Mouse (Mus musculus) splenic B cell, adult 2 months (primary cell): ENCODE results near the gene Krt42.
"Not testable (repeated sequence)": the region's sequence is repeated elsewhere in the genome, so short reads cannot be mapped to it uniquely, and the experiment has no call there.

Experiments used
- DNase-seq: peaks from one replicate; pipeline ENCODE4 v3.0.0-alpha.2; 2011; ENCODE audit warnings: low read depth, low spot score
- H3K27me3 ChIP-seq: 2 replicates; pipeline ENCODE4 v1.6.1; 2012; ENCODE audit warnings: mild to moderate bottlenecking, low read length, moderate library complexity, mixed read lengths; ENCODE audit not compliant: control insufficient read depth, poor library complexity, insufficient read depth, severe bottlenecking
- H3K36me3 ChIP-seq: 2 replicates; pipeline ENCODE4 v1.6.1; 2012; ENCODE audit warnings: mild to moderate bottlenecking, low read length, moderate library complexity, mixed read lengths; ENCODE audit not compliant: control insufficient read depth, poor library complexity, insufficient read depth, severe bottlenecking

Krt42 gene

DNA sequence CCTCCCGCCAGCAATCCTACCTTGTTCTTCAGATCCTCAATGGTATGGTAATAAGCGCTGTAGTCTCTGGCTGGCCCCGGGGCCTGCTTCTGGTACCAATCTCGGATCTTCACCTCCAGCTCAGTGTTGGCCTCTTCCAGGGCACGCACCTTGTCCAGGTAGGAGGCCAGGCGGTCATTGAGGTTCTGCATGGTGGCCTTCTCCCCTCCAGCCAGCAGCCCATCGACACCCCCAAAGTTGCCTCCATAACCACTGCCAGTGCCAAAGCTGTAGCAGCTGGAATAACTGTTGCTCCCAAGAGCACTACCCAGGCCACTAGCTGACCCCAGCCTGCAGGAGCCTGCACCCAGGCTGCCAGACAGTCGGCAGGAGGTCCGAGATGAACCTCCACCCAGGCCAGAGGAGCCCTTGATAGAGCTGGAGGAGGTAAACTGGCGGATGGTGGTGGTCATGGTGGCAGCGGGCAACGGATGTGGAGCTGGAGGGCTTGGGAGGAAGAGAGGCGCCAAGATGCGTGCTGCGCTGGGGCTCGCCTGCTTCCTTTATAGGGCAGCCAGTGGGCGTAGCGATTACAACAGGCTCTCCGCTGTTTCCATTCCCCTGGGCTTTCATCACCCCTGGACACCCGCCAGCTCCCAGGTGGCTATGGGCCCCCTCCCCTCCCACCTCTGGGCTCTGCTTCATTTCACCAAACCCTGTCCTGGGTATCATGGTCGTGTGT, 9.0 kb downstream of the Krt42 start, which contains the start of gene Krt17:
Gene Krt17 (minus strand): TSS at position 516 of the 721 bp plus-strand sequence.
- no peak for DNase-seq
- Histone ChIP-seq H3K36me3 (no peaks in the 10 kb centered on the region), H3K27me3 (no peaks in the 10 kb centered on the region)

GRCm38 (mm10) chr11:100259079-100259478, 10.6 kb downstream of the Krt42 start:
- no peaks in the 10 kb centered on the region for H3K27me3 ChIP-seq
- no peak for DNase-seq
- H3K36me3 ChIP-seq = no peaks in the 10 kb centered on the region

- no peaks in the 10 kb centered on the region for H3K36me3 ChIP-seq
- no peaks in the 10 kb centered on the region for H3K27me3 ChIP-seq
- no peak for DNase-seq
Observed at GRCm38 (mm10) chr11:100257967-100258366, 11.7 kb downstream of the Krt42 start.

DNA sequence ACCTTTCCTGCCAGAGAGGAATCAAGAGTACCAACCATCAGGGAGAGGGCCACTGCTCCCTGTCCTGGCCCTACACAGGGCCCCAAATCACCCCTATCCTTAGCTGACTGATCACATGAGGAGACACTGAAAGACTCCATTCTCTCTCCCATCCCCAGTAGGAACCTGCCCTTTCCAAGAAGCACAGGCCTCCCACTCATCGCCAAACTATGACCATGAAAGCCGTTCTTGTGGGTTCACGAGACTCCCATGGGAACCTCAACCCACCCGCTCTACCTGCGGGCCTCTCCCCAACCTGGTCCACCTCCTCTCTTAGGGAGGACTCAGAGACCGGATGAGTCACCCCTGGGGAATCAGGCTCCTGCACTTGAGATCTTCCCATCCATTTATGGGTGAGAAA, 14.2 kb downstream of the Krt42 start:
- Histone ChIP-seq H3K36me3 (no peaks in the 10 kb centered on the region), H3K27me3 (no peaks in the 10 kb centered on the region)
- DNase-seq = no peak

DNA sequence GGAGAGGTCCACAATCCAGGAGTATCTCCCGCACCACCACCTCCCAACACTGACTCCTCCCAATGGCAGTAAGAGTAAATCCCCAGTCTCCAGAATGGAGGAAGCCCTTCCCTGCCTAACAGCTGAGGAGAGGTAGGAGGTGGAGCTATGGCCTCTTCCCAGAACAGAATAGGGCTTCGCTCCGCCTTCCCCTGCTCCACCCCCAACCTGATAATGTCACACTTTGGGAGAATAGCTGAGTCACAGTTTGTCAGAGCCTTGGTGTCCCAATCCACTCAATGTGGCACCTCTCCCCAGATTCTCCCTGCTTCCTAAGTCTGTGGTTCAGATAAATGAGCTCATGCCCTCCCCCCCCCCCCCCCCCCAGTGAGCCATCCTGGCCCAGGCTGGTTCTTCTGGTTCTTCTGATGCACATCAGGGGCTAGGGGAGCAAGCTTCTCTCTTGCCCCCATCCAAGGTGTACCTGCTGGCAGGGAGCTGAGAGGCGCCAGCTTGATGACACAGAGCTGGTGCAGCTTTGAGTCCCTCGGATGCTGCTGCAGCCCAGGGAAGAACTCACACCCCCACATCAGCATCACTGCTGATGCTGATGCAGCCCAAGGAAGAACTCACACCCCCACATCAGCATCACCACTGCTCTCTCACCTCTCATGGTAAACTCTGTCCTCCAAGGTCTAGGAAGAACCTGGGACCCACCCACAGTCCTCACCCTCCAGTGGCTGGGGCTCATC, 15.1 kb downstream of the Krt42 start:
- no peaks in the 10 kb centered on the region for H3K36me3 ChIP-seq
- DNase-seq = no peak
- H3K27me3 ChIP-seq = no peaks in the 10 kb centered on the region

DNA sequence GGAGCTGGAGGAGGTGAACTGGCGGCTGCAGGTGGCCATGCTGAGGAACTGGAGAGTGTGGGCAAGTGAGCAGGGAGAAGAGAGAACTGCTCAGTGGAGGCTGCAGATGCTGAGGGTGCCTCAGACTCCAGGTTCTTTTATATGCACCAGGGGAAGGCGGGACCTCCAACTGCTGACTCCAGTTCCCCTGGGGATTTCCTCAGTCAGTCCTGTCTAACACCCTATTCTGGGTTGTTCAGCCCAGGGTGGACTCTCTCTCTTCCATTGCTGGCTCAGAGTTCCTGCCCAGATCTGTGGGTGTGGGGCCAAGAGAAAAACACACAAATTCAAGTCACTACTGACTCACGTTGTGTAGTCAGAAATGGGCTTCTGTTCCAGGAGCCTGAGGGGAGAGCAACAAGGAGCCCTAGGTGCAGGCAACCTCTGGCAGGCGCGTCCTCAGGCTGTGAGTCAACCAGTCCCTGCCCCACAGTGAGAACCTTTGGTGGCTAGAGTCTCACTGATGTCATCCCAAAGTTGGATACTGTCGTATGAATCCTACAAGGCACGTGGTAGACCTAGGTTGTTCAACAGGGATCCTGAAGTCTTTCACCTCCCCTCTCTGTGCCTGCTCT, 20.7 kb downstream of the Krt42 start, which contains the start of gene Krt16:
Gene Krt16 (minus strand): TSS at position 51 of the 614 bp plus-strand sequence.
- no peak for DNase-seq
- Histone ChIP-seq H3K36me3 (no peaks in the 10 kb centered on the region), H3K27me3 (no peaks in the 10 kb centered on the region)

DNA sequence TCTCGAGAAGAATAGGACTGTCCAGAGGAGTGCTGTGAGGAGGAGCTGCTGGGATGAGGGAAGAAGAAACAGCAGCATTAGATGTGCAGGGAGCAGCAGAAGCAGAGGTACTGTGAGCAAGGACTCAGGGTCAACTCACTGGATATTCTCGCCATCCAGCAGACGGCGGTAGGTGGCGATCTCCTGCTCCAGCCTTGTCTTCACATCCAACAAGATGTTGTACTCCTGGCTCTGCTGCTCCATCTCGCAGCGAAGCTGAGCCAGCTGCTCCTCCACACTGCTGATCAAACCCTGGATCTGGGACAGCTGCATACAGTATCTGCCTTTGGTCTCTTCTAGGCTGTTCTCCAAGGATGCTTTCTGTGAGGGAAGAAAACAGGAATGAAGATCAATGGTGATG, 23.2 kb downstream of the Krt42 start:
- not testable (repeated sequence) for H3K36me3 ChIP-seq, H3K27me3 ChIP-seq, DNase-seq

- peak; percentile 42 for DNase-seq
- not testable (repeated sequence) for H3K27me3 ChIP-seq, H3K36me3 ChIP-seq
Observed at GRCm38 (mm10) chr11:100240272-100240671, 29.4 kb downstream of the Krt42 start.

DNA sequence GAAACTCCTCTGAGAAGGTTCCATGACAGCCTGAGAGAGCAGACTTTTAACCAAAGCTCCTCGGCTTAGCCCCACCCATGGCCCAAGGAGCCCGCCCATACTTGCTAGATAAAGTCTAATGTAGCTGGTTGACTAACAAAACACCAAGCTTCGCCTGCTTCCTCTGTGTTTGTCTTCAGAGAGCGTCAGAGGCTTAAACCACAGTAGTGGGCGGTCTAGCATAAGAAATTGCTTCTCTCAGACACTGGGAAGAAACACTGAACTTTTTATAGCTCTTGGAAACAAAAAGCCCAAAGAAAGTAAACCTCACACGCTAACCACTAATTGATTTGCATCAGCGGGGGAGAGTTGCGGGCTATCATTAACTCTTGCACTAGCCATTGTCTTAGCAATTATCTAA, 47.9 kb downstream of the Krt42 start:
- Histone ChIP-seq H3K36me3 (no peaks in the 10 kb centered on the region), H3K27me3 (no peaks in the 10 kb centered on the region)
- DNase-seq = no peak

GRCm38 (mm10) chr11:100219304-100219703, 50.4 kb downstream of the Krt42 start:
- Histone ChIP-seq H3K27me3 (no peaks in the 10 kb centered on the region), H3K36me3 (no peaks in the 10 kb centered on the region)
- no peak for DNase-seq
